Mouse (Mus musculus) layer of hippocampus, adult 8-10 months (tissue): ENCODE results near the gene Them5. TPM values are rescaled to one million over a fixed set of nuclear protein-coding genes. Genes with fewer than 3 reads are reported as not detected.

Source experiments
- total RNA-seq, 4 experiments: library from RNA; stranded (reverse); gene quantifications; 2 replicates each; pipeline ENCODE4 v1.2.4; 2022

Them5 gene
- total RNA-seq, 4 experiments from 2014 or later, result not detected

Other genes starting within 250 kb of the Them5 start
- gene Gm10696, start 163.9 kb upstream of the Them5 start, total RNA-seq, result under 1 TPM in 1 of 4 experiments, not detected in 3; 0.16 TPM
- not detected for gene Gm5286, start 145.4 kb upstream of the Them5 start, total RNA-seq
- not detected for gene Gm4778, start 78.1 kb upstream of the Them5 start, total RNA-seq
- gene Them4, start 32.0 kb upstream of the Them5 start, total RNA-seq, result 10 to 100 TPM; 23.8 to 30.2 (median 25.9) TPM
- gene C2cd4d, start 20.3 kb downstream of the Them5 start, total RNA-seq, result under 1 TPM in 3 of 4 experiments, not detected in 1; 0.34 to 0.58 (median 0.56) TPM
- 1 to 10 TPM; 1.2 to 2.8 (median 2.1) TPM for gene Rorc, start 30.7 kb downstream of the Them5 start, total RNA-seq
- 1 to 10 TPM in 2 of 4 experiments, under 1 TPM in 2; 0.64 to 1.1 (median 1.0) TPM for gene Lingo4, start 56.4 kb downstream of the Them5 start, total RNA-seq
- 10 to 100 TPM; 40.9 to 46.6 (median 46.0) TPM for gene Tdrkh, start 71.2 kb downstream of the Them5 start, total RNA-seq
- gene Mrpl9, start 101.2 kb downstream of the Them5 start, total RNA-seq, result 10 to 100 TPM; 34.8 to 42.3 (median 40.2) TPM
- under 1 TPM in 1 of 4 experiments, not detected in 3; 0.52 TPM for gene Oaz3, start 101.8 kb downstream of the Them5 start, total RNA-seq
- 100 to 1,000 TPM; 153 to 187 (median 176) TPM for gene Celf3, start 136.2 kb downstream of the Them5 start, total RNA-seq
- 1 to 10 TPM; 4.9 to 6.9 (median 6.0) TPM for gene Riiad1, start 138.2 kb downstream of the Them5 start, total RNA-seq
- 100 to 1,000 TPM in 2 of 4 experiments, 10 to 100 TPM in 2; 93.8 to 123 (median 108) TPM for gene Snx27, start 240.6 kb downstream of the Them5 start, total RNA-seq